Mouse (Mus musculus) liver, postnatal 0 days (tissue): ENCODE measurements around the gene Tomt. TPM values are rescaled to one million over a fixed set of nuclear protein-coding genes. Genes with fewer than 3 reads are reported as not detected.

Experiments used
- ATAC-seq: fragments of 200-750 bp; cut with Nextera tagmentation; 2 replicates; pipeline ENCODE4 v1.8.0; 2017; ENCODE audit warnings: mild to moderate bottlenecking, moderate library complexity
- DNase-seq: peaks from one replicate; pipeline ENCODE4 v3.0.0-alpha.2; 2016
- H3K27ac ChIP-seq: fragments of 300-500 bp; sonication (generic); 2 replicates; pipeline ENCODE4 v1.5.1; 2014; ENCODE audit warnings: antibody characterized with exemption, moderate library complexity, mild to moderate bottlenecking, low read depth
- H3K27me3 ChIP-seq: fragments of 300-500 bp; sonication (generic); 2 replicates; pipeline ENCODE4 v1.6.1; 2014; ENCODE audit warnings: low read length, control low read depth, mixed read lengths; ENCODE audit not compliant: insufficient read depth
- H3K36me3 ChIP-seq: fragments of 300-500 bp; sonication (generic); replicated peaks from 2 replicates; pipeline ENCODE4 v1.6.1; 2014; ENCODE audit warnings: mild to moderate bottlenecking, control low read depth, low read length, moderate library complexity, mixed read lengths; ENCODE audit not compliant: insufficient read depth
- H3K4me1 ChIP-seq: fragments of 300-500 bp; sonication (generic); 2 replicates; pipeline ENCODE4 v1.6.1; 2014; ENCODE audit warnings: antibody characterized with exemption, mild to moderate bottlenecking, control low read depth; ENCODE audit not compliant: insufficient read depth
- H3K4me2 ChIP-seq: fragments of 300-500 bp; sonication (generic); 2 replicates; pipeline ENCODE4 v1.6.1; 2014; ENCODE audit warnings: low read depth, mild to moderate bottlenecking, low read length, moderate library complexity, mixed read lengths
- H3K4me3 ChIP-seq: fragments of 300-500 bp; sonication (generic); 2 replicates; pipeline ENCODE4 v1.5.1; 2014; ENCODE audit warnings: low read depth, low read length
- H3K9ac ChIP-seq: fragments of 300-500 bp; sonication (generic); replicated peaks from 2 replicates; pipeline ENCODE4 v1.6.1; 2014; ENCODE audit warnings: mild to moderate bottlenecking, moderate library complexity
- H3K9me3 ChIP-seq: fragments of 300-500 bp; sonication (generic); 2 replicates; pipeline ENCODE4 v1.6.1; 2016; ENCODE audit warnings: mild to moderate bottlenecking, control low read depth, low read length, mixed read lengths
- CTCF ChIP-seq: sonication (generic); IDR thresholded peaks from 2 replicates; pipeline ENCODE4 v1.5.1; 2016; ENCODE audit warnings: antibody characterized with exemption, low read depth
- EP300 ChIP-seq: IDR thresholded peaks from 2 replicates; pipeline ENCODE4 v1.6.1; 2016; ENCODE audit warnings: antibody characterized with exemption, low read depth, mild to moderate bottlenecking
- WGBS: fragments of 180-500 bp; shearing (Covaris S2); extraction: QIAGEN DNeasy Blood & Tissue Kit; methylation state at CpG from one replicate; pipeline ENCODE4 v1.1.7; 2014; ENCODE audit not compliant: insufficient replicate concordance; 5-methylcytosine and 5-hydroxymethylcytosine counted together
- polyA plus RNA-seq: library from polyadenylated mRNA; unstranded; fragments of >200 nt; fragmentation: Nextera tagmentation; extraction: Ambion mirVana; gene quantifications from 2 replicates; pipeline ENCODE4 v1.2.1, GENCODE M21; 2015

The Tomt gene
- polyA plus RNA-seq, 1 experiment from 2014 or later: 0.12 TPM

DNA sequence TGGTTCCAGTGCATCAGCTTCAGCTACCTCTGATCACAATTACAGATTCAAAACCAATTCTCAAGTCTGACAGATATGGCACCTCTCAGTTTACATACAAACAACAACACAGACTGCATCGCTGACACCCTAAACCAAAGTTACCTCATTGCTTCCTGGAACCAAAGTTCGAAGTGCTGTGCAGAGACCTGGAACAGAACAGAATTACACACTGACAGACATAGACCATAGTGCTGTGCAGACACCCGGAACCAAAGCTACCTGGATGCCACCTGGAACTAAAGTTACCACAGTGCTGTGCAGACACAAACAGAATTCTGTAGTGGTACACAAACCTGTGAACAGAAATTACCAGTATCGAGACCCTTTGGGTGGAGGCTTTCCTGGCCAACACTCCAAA, 33.6 kb upstream of the Tomt start:
- Histone ChIP-seq H3K27me3 (no peaks in the 10 kb centered on the region), H3K9ac (no peak overlapping the region), H3K4me3 (no peak overlapping the region), H3K4me1 (peaks cover 18% of the 10 kb centered on the region), H3K4me2 (no peak overlapping the region), H3K9me3 (no peaks in the 10 kb centered on the region), H3K27ac (no peak overlapping the region), H3K36me3 (no peaks in the 10 kb centered on the region; the same call in 1 of the 2 replicates)
- ATAC-seq (no peak), DNase-seq (no peak)
- 84% methylated on average over 4 of the region's 4 CpGs for WGBS
- no peak for TF ChIP-seq CTCF
- no peak for TF ChIP-seq EP300

DNA sequence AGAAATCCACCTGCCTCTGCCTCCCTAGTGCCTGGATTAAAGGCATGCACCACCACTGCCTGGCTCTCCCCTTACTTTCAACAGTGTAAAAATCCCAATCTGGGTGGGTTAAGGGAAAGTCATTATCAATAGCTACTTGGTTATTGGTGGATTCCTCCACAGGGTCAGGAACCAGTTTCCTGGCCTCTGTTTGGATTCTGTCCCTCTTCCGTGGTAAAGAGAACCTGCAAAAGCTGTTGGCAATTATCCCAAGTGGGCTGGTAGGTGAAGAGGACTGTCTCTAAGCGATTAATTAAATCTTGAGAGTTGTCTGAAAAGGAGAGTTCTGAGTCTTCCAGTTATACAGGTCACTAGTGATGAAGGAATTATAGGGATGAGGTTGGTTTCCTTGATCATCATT, 32.2 kb upstream of the Tomt start:
- Histone ChIP-seq H3K27ac (no peak overlapping the region), H3K9me3 (no peaks in the 10 kb centered on the region), H3K4me2 (no peak overlapping the region), H3K9ac (no peak overlapping the region), H3K4me3 (no peak overlapping the region), H3K36me3 (no peaks in the 10 kb centered on the region; the same call in 1 of the 2 replicates), H3K27me3 (no peaks in the 10 kb centered on the region), H3K4me1 (peaks cover 18% of the 10 kb centered on the region)
- 90% methylated on average over 2 of the region's 2 CpGs for WGBS
- DNase-seq (no peak), ATAC-seq (no peak)
- no peak for TF ChIP-seq EP300
- TF ChIP-seq CTCF: no peak

DNA sequence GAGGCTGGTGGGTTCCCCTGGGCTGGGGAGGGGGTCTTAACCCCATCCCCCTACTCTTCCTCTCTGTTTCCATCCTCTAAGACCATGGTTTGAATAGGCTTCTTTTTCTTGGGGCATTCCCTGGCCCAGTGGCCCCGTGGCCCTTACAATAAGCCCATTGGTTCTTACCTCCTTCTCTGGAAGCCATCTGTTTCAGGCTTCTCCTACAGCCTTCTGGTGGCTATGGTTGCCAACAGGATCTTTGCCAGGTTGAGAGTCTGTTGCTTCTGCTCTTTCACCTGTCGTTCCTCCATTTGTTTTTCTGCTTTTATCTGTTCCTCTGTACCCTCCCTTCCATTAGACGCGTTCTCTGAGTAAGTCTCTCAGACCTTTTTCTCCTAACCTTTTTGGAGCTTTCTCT, 31.4 kb upstream of the Tomt start:
- no peak for TF ChIP-seq EP300
- TF ChIP-seq CTCF: no peak
- 91% methylated on average over 4 of the region's 4 CpGs for WGBS

DNA sequence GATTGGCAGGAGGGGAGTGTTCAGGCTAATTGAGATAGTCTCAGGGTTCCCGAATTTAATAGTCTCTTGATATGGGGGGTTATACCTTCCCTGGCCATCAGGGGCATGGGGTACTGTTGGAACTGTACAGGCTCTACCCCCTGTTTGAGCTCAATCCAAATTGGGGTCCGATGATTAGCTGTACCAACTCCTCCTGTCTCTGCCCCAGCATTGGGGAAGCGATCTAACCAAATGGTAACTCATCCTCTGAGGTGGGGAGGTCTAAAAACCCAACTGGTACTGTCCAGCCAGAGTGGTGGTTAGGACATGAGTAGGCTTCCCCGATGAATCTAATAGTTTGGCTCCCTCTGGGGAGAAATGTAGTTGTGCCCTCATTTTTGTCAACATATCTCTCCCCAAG, 30.8 kb upstream of the Tomt start:
- DNase-seq (no peak), ATAC-seq (no peak)
- Histone ChIP-seq H3K27me3 (no peaks in the 10 kb centered on the region), H3K9ac (no peak overlapping the region), H3K27ac (no peak overlapping the region), H3K4me2 (no peak overlapping the region), H3K4me3 (no peak overlapping the region), H3K9me3 (no peaks in the 10 kb centered on the region), H3K36me3 (no peaks in the 10 kb centered on the region; the same call in 1 of the 2 replicates), H3K4me1 (peaks cover 21% of the 10 kb centered on the region)
- no peak for TF ChIP-seq CTCF
- TF ChIP-seq EP300: no peak
- 87% methylated on average over 4 of the region's 4 CpGs for WGBS

More for the DNA sequence above, 31.4 kb upstream of the Tomt start:
- Histone ChIP-seq H3K36me3 (no peaks in the 10 kb centered on the region; the same call in 1 of the 2 replicates), H3K4me3 (no peak overlapping the region), H3K27me3 (no peaks in the 10 kb centered on the region), H3K9ac (no peak overlapping the region), H3K4me2 (no peak overlapping the region), H3K27ac (no peak overlapping the region), H3K4me1 (peaks cover 19% of the 10 kb centered on the region), H3K9me3 (no peaks in the 10 kb centered on the region)
- ATAC-seq: no peak
- DNase-seq: no peak

DNA sequence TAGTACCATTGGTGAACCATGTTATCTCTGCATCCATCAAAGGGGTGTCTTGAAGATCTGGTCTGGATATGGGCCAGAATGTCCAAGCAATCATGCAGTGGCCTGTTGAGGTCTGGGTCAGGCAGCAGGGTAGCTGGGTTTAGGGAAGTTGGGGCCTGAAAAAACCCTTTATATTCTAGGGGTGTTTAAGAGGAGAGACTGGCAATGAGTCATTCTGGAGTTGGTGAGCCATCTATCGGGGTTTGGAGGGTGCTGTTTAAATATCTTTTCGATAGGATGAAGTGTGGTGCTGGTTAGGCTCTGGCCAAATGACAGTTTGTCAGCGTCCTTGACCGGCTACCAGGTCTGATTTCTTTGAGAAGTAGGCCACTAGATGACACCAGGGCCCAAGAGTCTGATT, 29.8 kb upstream of the Tomt start:
- H3K9ac ChIP-seq: peak overlapping the region; percentile 26; the same call in 1 of the 2 replicates
- peak overlapping the region; percentile 77; the same call in 1 of the 2 replicates for H3K4me3 ChIP-seq

DNA sequence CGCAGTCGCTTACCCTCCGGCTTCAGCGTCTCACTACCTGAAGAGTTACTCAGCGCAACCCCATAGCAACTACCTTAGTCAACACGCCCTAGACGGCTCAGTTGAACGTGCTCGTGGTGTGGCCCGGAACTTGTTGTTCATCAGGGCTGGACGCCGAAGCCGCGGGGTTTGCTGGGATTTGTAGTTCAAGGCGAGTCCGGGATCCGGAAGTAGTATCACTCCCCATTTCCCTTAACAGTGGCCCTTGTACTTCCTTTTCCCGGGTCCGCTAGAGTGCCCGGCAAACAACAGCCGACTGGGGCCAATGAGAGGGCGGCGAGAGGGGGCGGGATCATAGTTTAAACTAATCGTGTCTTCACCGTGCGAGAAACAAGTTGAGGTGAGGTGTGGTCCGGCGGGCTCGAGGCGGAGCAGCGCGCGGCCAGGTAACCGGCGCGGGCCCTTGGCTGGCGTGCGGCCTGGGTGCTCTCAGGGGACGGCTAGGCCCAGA, 27.6 kb upstream of the Tomt start, which contains the start of the genes Lrrc51 and Numa1:
Gene Lrrc51, minus strand, starts transcription at position 145 of the 490 bp plus-strand sequence.
Gene Numa1, plus strand, starts transcription at position 361 of the 490 bp plus-strand sequence.
- no peaks in the 10 kb centered on the region for H3K27me3 ChIP-seq
- under 1% methylated on average over 40 of the region's 40 CpGs for WGBS
- DNase-seq: peak; percentile 97
- H3K4me1 ChIP-seq: peaks cover 21% of the 10 kb centered on the region
- peak within 1 kb of the TSS; percentile 96 for H3K4me2 ChIP-seq
- peak within 1 kb of the TSS; percentile 85 for H3K9ac ChIP-seq
- peak; percentile 97 for ATAC-seq
- H3K9me3 ChIP-seq: no peaks in the 10 kb centered on the region
- peak within 1 kb of the TSS; percentile 77 for H3K4me3 ChIP-seq
- peak within 1 kb of the TSS; percentile 93 for H3K27ac ChIP-seq
- H3K36me3 ChIP-seq: no peaks in the 10 kb centered on the region; the same call in 1 of the 2 replicates
- TF ChIP-seq EP300 (peak; percentile 75), CTCF (no peak)

More for the DNA sequence above, 29.8 kb upstream of the Tomt start:
- no peaks in the 10 kb centered on the region for H3K27me3 ChIP-seq
- H3K9me3 ChIP-seq: no peaks in the 10 kb centered on the region
- DNase-seq (no peak), ATAC-seq (no peak)
- TF ChIP-seq CTCF (no peak), EP300 (no peak)
- peak overlapping the region; percentile 96 for H3K4me2 ChIP-seq
- peaks cover 21% of the 10 kb centered on the region for H3K4me1 ChIP-seq
- WGBS: 82% methylated on average over 4 of the region's 4 CpGs
- H3K27ac ChIP-seq: peak overlapping the region; percentile 5; the same call in 1 of the 2 replicates
- no peaks in the 10 kb centered on the region; the same call in 1 of the 2 replicates for H3K36me3 ChIP-seq
